Mouse (Mus musculus) urinary bladder, postnatal 25 days (tissue): ENCODE data around the gene Manbal.

Experiments used
- DNase-seq: peaks from one replicate; pipeline ENCODE4 v3.0.0; 2022; ENCODE audit warnings: low spot score

Manbal gene

GRCm38 (mm10) chr2:157434497-157434896, 67.1 kb downstream of the Manbal start:
- DNase-seq = peak; percentile 75

- DNase-seq = no peak
Measured at GRCm38 (mm10) chr2:157436496-157436895, 69.1 kb downstream of the Manbal start.

GRCm38 (mm10) chr2:157437123-157437522, 69.7 kb downstream of the Manbal start:
- no peak for DNase-seq

DNA sequence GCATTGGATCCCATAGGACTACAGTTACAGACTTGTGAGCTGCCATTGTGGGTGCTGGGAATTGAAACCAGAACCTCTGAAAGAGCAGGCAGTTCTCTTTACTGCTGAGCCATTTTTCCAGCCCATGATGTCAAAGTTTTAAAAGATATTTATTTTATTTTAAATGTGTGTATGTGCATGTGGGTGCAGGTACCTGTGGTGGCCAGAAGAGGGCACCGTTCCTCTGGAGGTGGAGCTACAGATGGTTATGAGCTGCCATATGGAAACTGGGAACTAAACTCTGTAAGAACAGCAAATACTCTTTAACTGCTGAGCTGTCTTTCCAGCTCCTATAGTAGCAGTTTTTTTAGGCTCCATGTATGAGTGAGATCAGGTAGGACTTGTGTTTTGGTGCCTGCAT, 74.0 kb downstream of the Manbal start:
- DNase-seq = no peak
